Mouse (Mus musculus) right cerebral cortex, adult 18-20 months (tissue): ENCODE measurements at regions not wholly inside any gene's neighbourhood (a gene's known extent, or its start where the extent isn't known, plus 50 kb on each side); places are given as distances from the start of the nearest gene placed in this dataset.

Source experiments
- DNase-seq: peaks from one replicate; pipeline ENCODE4 v3.0.0; 2022; ENCODE audit warnings: mixed read lengths

DNA sequence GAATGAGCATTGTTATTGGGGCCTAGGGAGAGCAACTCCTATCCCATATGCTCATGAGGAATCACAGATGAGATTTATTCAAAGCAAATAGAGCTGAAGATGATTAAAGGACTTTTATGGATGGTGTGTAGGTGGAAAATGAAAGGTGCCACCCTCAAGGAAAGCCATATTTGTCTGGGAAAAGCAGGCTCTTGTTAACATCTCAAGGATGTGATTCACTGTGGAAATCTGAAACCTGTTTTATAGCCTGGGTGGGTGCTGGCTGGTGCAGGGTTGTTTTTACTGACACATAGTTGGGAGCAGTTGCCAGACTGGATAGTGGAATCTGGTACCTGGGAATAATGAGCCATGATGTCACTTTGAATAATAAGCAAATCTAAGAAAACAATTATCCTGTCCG lies 70.7 kb upstream of the Cask start:
- DNase-seq: peak; percentile 1

GRCm38 (mm10) chrX:13918659-13919058 lies 67.5 kb upstream of the Cask start:
- no peak for DNase-seq
